Mouse (Mus musculus) midbrain, embryonic 11.5 days (tissue): Measurements from ENCODE around the gene Tgm7. TPM values are rescaled to one million over a fixed set of nuclear protein-coding genes. Genes with fewer than 3 reads are reported as not detected.

Experiments
- ATAC-seq: fragments of 200-750 bp; cut with Nextera tagmentation; 2 replicates; pipeline ENCODE4 v1.8.0; 2017; ENCODE audit warnings: moderate TSS enrichment, moderate library complexity; ENCODE audit not compliant: low FRiP score
- DNase-seq: peaks from one replicate; pipeline ENCODE4 v3.0.0; 2015; ENCODE audit warnings: low spot score; ENCODE audit errors: missing footprints
- H3K27ac ChIP-seq: fragments of 300-500 bp; sonication (generic); 2 replicates; pipeline ENCODE4 v1.5.1; 2014; ENCODE audit warnings: low read depth, low read length
- H3K27me3 ChIP-seq: fragments of 300-500 bp; sonication (generic); 2 replicates; pipeline ENCODE4 v1.6.1; 2014; ENCODE audit warnings: mild to moderate bottlenecking, low read length, moderate library complexity, mixed read lengths; ENCODE audit not compliant: control insufficient read depth, insufficient read depth
- H3K36me3 ChIP-seq: fragments of 300-500 bp; sonication (generic); 2 replicates; pipeline ENCODE4 v1.6.1; 2014; ENCODE audit warnings: mild to moderate bottlenecking, low read length, moderate library complexity, mixed read lengths; ENCODE audit not compliant: control insufficient read depth, insufficient read depth
- H3K4me1 ChIP-seq: fragments of 300-500 bp; sonication (generic); 2 replicates; pipeline ENCODE4 v1.6.1; 2014; ENCODE audit warnings: low read length; ENCODE audit not compliant: control insufficient read depth, insufficient read depth
- H3K4me2 ChIP-seq: fragments of 300-500 bp; sonication (generic); 2 replicates; pipeline ENCODE4 v1.6.1; 2014; ENCODE audit warnings: mild to moderate bottlenecking, moderate library complexity
- H3K4me3 ChIP-seq: fragments of 300-500 bp; sonication (generic); 2 replicates; pipeline ENCODE4 v1.5.1; 2014; ENCODE audit warnings: low read depth, low read length
- H3K9ac ChIP-seq: fragments of 300-500 bp; sonication (generic); 2 replicates; pipeline ENCODE4 v1.6.1; 2014; ENCODE audit warnings: low read length
- H3K9me3 ChIP-seq: fragments of 300-500 bp; sonication (generic); 2 replicates; pipeline ENCODE4 v1.6.1; 2016; ENCODE audit warnings: low read length; ENCODE audit not compliant: control insufficient read depth
- WGBS: fragments of 180-500 bp; shearing (Covaris S2); extraction: QIAGEN DNeasy Blood & Tissue Kit; methylation state at CpG from one replicate; pipeline ENCODE4 v1.1.7; 2014; 5-methylcytosine and 5-hydroxymethylcytosine counted together
- polyA plus RNA-seq: library from polyadenylated mRNA; unstranded; fragments of >200 nt; fragmentation: Nextera tagmentation; extraction: Ambion mirVana; gene quantifications from 2 replicates; pipeline ENCODE4 v1.2.1, GENCODE M21; 2014

Gene Tgm7
- polyA plus RNA-seq, 1 experiment from 2014 or later: not detected

DNA sequence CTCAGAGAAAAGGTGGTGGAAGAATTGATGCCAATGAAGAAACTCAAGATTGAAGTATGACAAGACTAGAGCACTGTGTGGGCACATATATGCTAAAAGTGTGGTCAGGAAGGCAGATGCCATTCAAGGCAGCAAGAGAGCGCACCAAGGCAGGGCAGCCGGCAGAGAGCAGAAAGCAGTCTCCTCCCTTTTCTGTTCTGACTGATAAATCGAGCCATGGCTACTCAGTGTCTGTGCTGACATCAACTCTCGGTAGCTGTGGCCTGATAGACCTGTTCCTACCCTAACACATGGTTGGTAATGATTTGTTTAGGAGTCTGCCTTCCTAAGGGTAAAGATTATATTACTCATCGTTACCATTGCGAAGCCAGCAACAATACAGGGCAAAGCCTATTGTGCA lies 53.7 kb downstream of the Tgm7 start:
- Histone ChIP-seq H3K27me3 (no peaks in the 10 kb centered on the region), H3K9me3 (no peaks in the 10 kb centered on the region), H3K4me3 (no peak overlapping the region), H3K4me2 (no peak overlapping the region), H3K4me1 (no peaks in the 10 kb centered on the region), H3K27ac (no peak overlapping the region), H3K9ac (no peak overlapping the region), H3K36me3 (no peaks in the 10 kb centered on the region)
- ATAC-seq (no peak), DNase-seq (no peak)
- 86% methylated on average over 6 of the region's 6 CpGs for WGBS

DNA sequence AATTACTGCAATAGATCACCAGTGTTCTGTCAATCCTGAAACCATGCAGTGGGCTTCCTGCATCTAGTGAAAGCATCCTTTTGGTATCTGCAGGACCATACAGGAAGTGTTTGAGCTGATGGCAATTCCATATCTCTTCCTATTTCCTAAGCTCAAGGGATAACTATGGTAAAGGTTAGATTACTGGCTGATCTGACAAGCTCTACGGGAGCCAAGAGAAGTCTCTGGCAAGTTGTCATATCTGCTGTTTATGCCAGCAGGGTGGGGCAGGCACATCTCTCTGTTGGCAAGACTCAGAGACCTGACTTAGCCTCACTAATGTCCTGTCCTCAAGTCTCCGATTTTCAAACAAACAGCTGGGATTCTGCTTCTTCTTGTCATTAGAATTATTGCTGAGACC lies 55.5 kb downstream of the Tgm7 start:
- no peaks in the 10 kb centered on the region for H3K27me3 ChIP-seq

DNA sequence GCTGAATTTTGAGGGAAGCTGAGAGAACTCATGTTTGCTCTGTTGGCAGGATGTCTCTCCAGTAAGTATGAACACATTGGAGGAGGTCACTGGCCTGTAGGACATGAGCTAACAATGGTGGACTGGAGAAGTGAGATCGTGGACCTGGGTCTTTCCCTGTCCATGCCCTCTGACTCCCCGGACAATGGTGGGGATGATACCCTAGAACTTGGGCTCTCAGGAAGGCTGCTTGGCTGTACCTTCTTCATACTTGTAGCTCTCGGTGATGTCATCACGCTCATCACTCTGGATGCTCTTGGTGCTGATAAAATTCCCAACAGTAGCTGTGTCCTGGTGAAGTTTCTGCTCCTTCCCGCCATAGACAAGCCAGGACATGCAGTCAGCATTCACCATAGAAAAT lies 57.4 kb downstream of the Tgm7 start:
- no peaks in the 10 kb centered on the region for H3K9me3 ChIP-seq
- no peaks in the 10 kb centered on the region for H3K4me1 ChIP-seq
- no peak overlapping the region for H3K9ac ChIP-seq
- ATAC-seq: no peak
- H3K4me2 ChIP-seq: no peak overlapping the region
- 87% methylated on average over 5 of the region's 5 CpGs for WGBS
- no peaks in the 10 kb centered on the region for H3K36me3 ChIP-seq
- H3K4me3 ChIP-seq: no peak overlapping the region
- DNase-seq: no peak
- no peak overlapping the region for H3K27ac ChIP-seq
- no peaks in the 10 kb centered on the region for H3K27me3 ChIP-seq

More for the DNA sequence above, 55.5 kb downstream of the Tgm7 start:
- H3K9me3 ChIP-seq: no peaks in the 10 kb centered on the region
- no peaks in the 10 kb centered on the region for H3K4me1 ChIP-seq
- H3K4me3 ChIP-seq: no peak overlapping the region
- ATAC-seq: no peak
- no peak overlapping the region for H3K4me2 ChIP-seq
- no peak overlapping the region for H3K9ac ChIP-seq
- DNase-seq: no peak
- WGBS: 86% methylated on average over 2 of the region's 2 CpGs
- no peaks in the 10 kb centered on the region for H3K36me3 ChIP-seq
- H3K27ac ChIP-seq: no peak overlapping the region

DNA sequence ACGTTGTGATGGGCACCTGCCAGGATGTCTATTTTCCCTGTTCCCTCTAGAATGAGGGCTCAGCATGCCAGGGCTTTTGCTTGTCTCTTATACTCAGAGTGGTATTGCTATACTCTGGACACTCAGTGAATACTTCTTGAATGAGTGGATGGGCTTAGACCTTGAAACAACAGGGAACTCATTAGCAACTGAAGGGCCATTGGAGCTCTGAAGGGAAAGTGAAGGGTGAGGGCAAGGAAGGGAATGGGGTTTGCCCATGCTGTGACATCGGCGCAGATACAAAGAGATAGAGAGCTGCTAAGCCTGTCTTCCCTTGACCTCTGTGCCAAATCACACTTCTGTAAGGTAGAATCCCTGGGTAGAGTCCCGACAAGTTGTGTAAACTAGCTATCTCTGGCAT lies 63.9 kb downstream of the Tgm7 start:
- H3K27ac ChIP-seq: no peak overlapping the region
- ATAC-seq (no peak), DNase-seq (no peak)
- H3K9me3 ChIP-seq: no peaks in the 10 kb centered on the region
- H3K4me2 ChIP-seq: no peak overlapping the region
- H3K36me3 ChIP-seq: no peaks in the 10 kb centered on the region
- no peaks in the 10 kb centered on the region for H3K4me1 ChIP-seq
- no peak overlapping the region for H3K4me3 ChIP-seq
- no peak overlapping the region for H3K9ac ChIP-seq
- WGBS: 79% methylated on average over 4 of the region's 4 CpGs
- no peaks in the 10 kb centered on the region for H3K27me3 ChIP-seq

Other genes with a start within 250 kb of the Tgm7 start
- 21.0 and 21.7 TPM in 2 replicates for gene Ubr1, start 139.1 kb downstream of the Tgm7 start, polyA plus RNA-seq
- 6.2 and 7.0 TPM in 2 replicates for gene Tmem62, start 132.8 kb downstream of the Tgm7 start, polyA plus RNA-seq
- gene Ccndbp1, start 101.4 kb downstream of the Tgm7 start, polyA plus RNA-seq: 51.6 and 52.7 TPM in 2 replicates
- gene Epb42, start 72.7 kb downstream of the Tgm7 start, polyA plus RNA-seq: 5.5 and 7.0 TPM in 2 replicates
- not detected in 2 replicates for gene Tgm5, start 24.0 kb downstream of the Tgm7 start, polyA plus RNA-seq
- gene Adal, start 30.6 kb upstream of the Tgm7 start, polyA plus RNA-seq: 35.4 and 35.7 TPM in 2 replicates
- gene Lcmt2, start 30.9 kb upstream of the Tgm7 start, polyA plus RNA-seq: 20.6 and 21.0 TPM in 2 replicates
- 67.8 and 69.3 TPM in 2 replicates for gene Tubgcp4, start 60.9 kb upstream of the Tgm7 start, polyA plus RNA-seq
- 13.8 and 16.3 TPM in 2 replicates for gene Zscan29, start 61.3 kb upstream of the Tgm7 start, polyA plus RNA-seq
- gene Trp53bp1, start 161.6 kb upstream of the Tgm7 start, polyA plus RNA-seq: 132 and 138 TPM in 2 replicates
- gene Map1a, start 179.8 kb upstream of the Tgm7 start, polyA plus RNA-seq: 11.2 and 14.3 TPM in 2 replicates
- 10.3 and 11.2 TPM in 2 replicates for gene Ppip5k1, start 245.6 kb upstream of the Tgm7 start, polyA plus RNA-seq
- gene Ckmt1, start 247.9 kb upstream of the Tgm7 start, polyA plus RNA-seq: 3.8 and 4.1 TPM in 2 replicates